Mouse (Mus musculus): ENCODE results near the gene Cd48. TPM values are rescaled to one million over a fixed set of nuclear protein-coding genes. Genes with fewer than 3 reads are reported as not detected.

Cd48 gene
- polyA plus RNA-seq (2015; fragmentation: Nextera tagmentation; extraction: Ambion mirVana) = 1.4 and 1.6 TPM in 2 replicates

DNA sequence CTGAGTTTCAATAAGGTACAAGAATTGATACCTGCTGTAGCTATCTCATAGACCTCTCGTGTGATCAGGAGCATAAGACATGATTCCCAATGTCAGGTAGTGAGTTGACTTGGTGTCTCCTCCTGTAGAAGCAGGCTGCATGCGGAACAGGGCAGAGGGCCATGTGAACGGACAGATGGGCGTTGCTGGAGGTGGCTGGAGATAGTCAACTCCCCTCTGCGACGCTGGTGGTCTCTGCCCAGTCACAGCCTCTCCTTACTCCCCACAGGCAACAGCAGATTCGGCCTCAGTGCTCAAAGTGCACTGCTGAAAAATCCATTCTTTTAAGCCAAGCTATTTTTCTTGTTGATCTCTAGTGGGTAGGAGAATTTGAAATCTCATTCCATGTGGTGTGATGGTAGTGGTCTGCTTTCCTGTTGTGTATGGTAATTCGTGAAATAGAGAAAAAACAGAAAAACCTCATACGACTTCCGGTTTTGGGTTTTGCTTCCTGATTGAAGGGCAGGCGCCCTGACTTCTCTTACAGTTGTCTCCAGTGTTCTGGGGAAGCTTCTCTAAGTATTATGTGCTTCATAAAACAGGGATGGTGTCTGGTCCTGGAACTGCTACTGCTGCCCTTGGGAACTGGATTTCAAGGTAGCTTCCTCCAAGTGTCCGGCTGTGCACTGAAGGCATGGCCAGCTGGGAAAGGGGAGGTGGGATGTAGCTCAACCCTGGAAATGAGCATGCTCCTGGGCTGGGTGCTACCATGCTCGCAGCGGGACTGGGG is at the start of gene Cd48:
Gene Cd48 (plus strand): TSS at position 479 of the 769 bp plus-strand sequence.

DNA sequence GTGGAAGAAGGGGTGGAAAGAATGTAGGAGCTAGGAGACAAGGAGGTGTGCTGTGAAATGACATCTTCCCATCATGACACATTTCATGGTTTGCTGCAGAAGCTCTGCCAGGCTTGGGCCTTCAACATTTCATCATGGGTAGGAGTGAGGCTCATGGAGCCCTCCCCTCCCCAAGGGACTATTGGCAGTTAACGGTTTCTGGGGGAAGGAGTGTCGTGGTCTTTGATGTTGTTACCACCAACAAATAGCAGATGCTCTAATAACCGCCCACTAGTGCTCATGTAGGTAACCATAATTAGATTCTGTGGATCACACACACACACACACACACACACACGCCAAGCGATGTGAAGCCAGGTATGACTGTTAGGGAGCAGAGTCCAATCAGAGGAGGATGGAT is 29.1 kb upstream of the Cd48 start, which contains the start of gene Slamf7:
Gene Slamf7 (minus strand): TSS at position 302 of the 400 bp plus-strand sequence.

Small RNA genes within 50 kb of the gene (microRNA-seq; reads per million reads assigned to microRNA genes)
- gene Mir7683 = not detected

Other genes with a start within 250 kb of the Cd48 start
- gene F11r, start 244.5 kb upstream of the Cd48 start, polyA plus RNA-seq (2015; fragmentation: Nextera tagmentation; extraction: Ambion mirVana) = 16.2 and 18.1 TPM in 2 replicates
- 24.2 and 25.4 TPM in 2 replicates for gene Alyref2, start 178.5 kb upstream of the Cd48 start, polyA plus RNA-seq (2015; fragmentation: Nextera tagmentation; extraction: Ambion mirVana)
- gene Itln1, start 146.7 kb upstream of the Cd48 start, polyA plus RNA-seq (2015; fragmentation: Nextera tagmentation; extraction: Ambion mirVana) = not detected in 2 replicates
- gene Cd244a, start 122.8 kb upstream of the Cd48 start, polyA plus RNA-seq (2015; fragmentation: Nextera tagmentation; extraction: Ambion mirVana) = 0.13 TPM in 1 of 2 replicates, not detected in the other
- 0.22 and 0.26 TPM in 2 replicates for gene Ly9, start 74.6 kb upstream of the Cd48 start, polyA plus RNA-seq (2015; fragmentation: Nextera tagmentation; extraction: Ambion mirVana)
- not detected in 2 replicates for gene Slamf7, start 29.0 kb upstream of the Cd48 start, polyA plus RNA-seq (2015; fragmentation: Nextera tagmentation; extraction: Ambion mirVana)
- gene Slamf1, start 85.1 kb downstream of the Cd48 start, polyA plus RNA-seq (2015; fragmentation: Nextera tagmentation; extraction: Ambion mirVana) = 0.14 TPM in 2 replicates
- 2.2 and 3.2 TPM in 2 replicates for gene Cd84, start 157.7 kb downstream of the Cd48 start, polyA plus RNA-seq (2015; fragmentation: Nextera tagmentation; extraction: Ambion mirVana)
- gene Gm10521, start 213.7 kb downstream of the Cd48 start, polyA plus RNA-seq (2015; fragmentation: Nextera tagmentation; extraction: Ambion mirVana) = not detected in 2 replicates
- 0.17 and 0.49 TPM in 2 replicates for gene Slamf6, start 235.5 kb downstream of the Cd48 start, polyA plus RNA-seq (2015; fragmentation: Nextera tagmentation; extraction: Ambion mirVana)